8 mouse cellular contexts compared by ENCODE assay signal in genomic region chr4:46601258-46601843, GRCm38 (mm10). TPM values are rescaled to one million over a fixed set of nuclear protein-coding genes. Genes with fewer than 3 reads are reported as not detected.
DNase-seq lines count a peak whose midpoint lies in the region; ATAC-seq and TF ChIP-seq lines count a peak whose summit lies in the region.

No protein-coding gene starts in this region.

- no peaks in the 10 kb centered on the region for H3K36me3 ChIP-seq in heart, embryonic 12.5 days
- H3K36me3 ChIP-seq in ES-E14 (ENCODE audit: control insufficient read depth, insufficient read depth, low read length, poor library complexity, severe bottlenecking), result no peaks in the 10 kb centered on the region; the same call in 1 of the 2 replicates
- H3K36me3 ChIP-seq in limb, embryonic 14.5 days (ENCODE audit: control insufficient read depth, insufficient read depth, low read length), result no peaks in the 10 kb centered on the region

- under 1% methylated on average over 46 of the region's 52 CpGs for WGBS in heart, embryonic 12.5 days
- under 1% methylated on average over 37 of the region's 52 CpGs for WGBS in limb, embryonic 14.5 days

- H3K4me3 ChIP-seq in heart, embryonic 12.5 days, result peak overlapping the region; percentile 60
- H3K4me3 ChIP-seq in ES-E14 (ENCODE audit: insufficient read depth in 1 of 2, low read depth in 1 of 2, low read length in 2 of 2, poor library complexity in 1 of 2, severe bottlenecking in 1 of 2), result peak overlapping the region; percentile 66 to 83
- H3K4me3 ChIP-seq in limb, embryonic 14.5 days (replicated peaks; ENCODE audit: low read length), result peak overlapping the region; percentile 55

- no peak overlapping the region for H3K27ac ChIP-seq in heart, embryonic 12.5 days (ENCODE audit: poor library complexity, severe bottlenecking)
- no peak overlapping the region for H3K27ac ChIP-seq in ES-E14 (ENCODE audit: insufficient read depth, low read depth, low read length, poor library complexity, severe bottlenecking)
- no peak overlapping the region for H3K27ac ChIP-seq in limb, embryonic 14.5 days (replicated peaks; ENCODE audit: low read depth, low read length)

- H3K9ac ChIP-seq in heart, embryonic 12.5 days, result peak overlapping the region; percentile 72
- peak overlapping the region; percentile 76 for H3K9ac ChIP-seq in ES-E14 (ENCODE audit: insufficient read depth, low read depth, low read length, poor library complexity, severe bottlenecking)
- peak overlapping the region; percentile 49 for H3K9ac ChIP-seq in limb, embryonic 14.5 days (ENCODE audit: low read depth, low read length, severe bottlenecking)

- H3K27me3 ChIP-seq in heart, embryonic 12.5 days (replicated peaks), result peaks cover 93% of the 10 kb centered on the region
- H3K27me3 ChIP-seq in limb, embryonic 14.5 days (ENCODE audit: control insufficient read depth, insufficient read depth, low read length), result peaks cover 21% of the 10 kb centered on the region

- no peak for DNase-seq in heart, postnatal 36 days
- no peak for DNase-seq in ES-E14 (ENCODE audit: low read depth, low spot score)
- peak; percentile 72 for DNase-seq in cerebellum, adult 8-10 months
- DNase-seq in limb, embryonic 14.5 days (ENCODE audit: low spot score), result no peak
- peak; percentile 61 for DNase-seq in neural tube, embryonic 10.5 days (ENCODE audit: extremely low spot score, low spot score)
- no peak for DNase-seq in spleen, postnatal 14 days (ENCODE audit: low spot score in 2 of 2)

- peaks cover 10% of the 10 kb centered on the region; the same call in 1 of the 2 replicates for H3K4me1 ChIP-seq in heart, embryonic 12.5 days (replicated peaks)
- no peaks in the 10 kb centered on the region; a peak in 1 of 4 replicates for H3K4me1 ChIP-seq in ES-E14 (ENCODE audit: control insufficient read depth in 2 of 2, insufficient read depth in 2 of 2, low read length in 2 of 2, poor library complexity in 1 of 2)
- H3K4me1 ChIP-seq in limb, embryonic 14.5 days (ENCODE audit: control insufficient read depth, insufficient read depth, low read length), result no peaks in the 10 kb centered on the region; the same call in 1 of the 2 replicates

- in situ Hi-C loops in ES-E14 (cut with MboI; ENCODE audit: low sequenced_read_pairs in 2 of 2, unreplicated experiment in 2 of 2), result no loop called here

- no peak for TF ChIP-seq POLR2A in limb, embryonic 14.5 days (IDR thresholded peaks at IDR 0.05; ENCODE audit: borderline replicate concordance, extremely low read depth, insufficient read depth, insufficient read length)

- H3K9me3 ChIP-seq in heart, embryonic 12.5 days (replicated peaks), result no peaks in the 10 kb centered on the region
- H3K9me3 ChIP-seq in ES-E14 (ENCODE audit: control insufficient read depth, insufficient read depth, low read depth, low read length), result no peaks in the 10 kb centered on the region
- H3K9me3 ChIP-seq in limb, embryonic 14.5 days (ENCODE audit: control insufficient read depth, low read length), result no peaks in the 10 kb centered on the region

- intact Hi-C loops in heart, postnatal 36 days (cut with DNase I), result no loop called here

- peak; percentile 21; the same call in 1 of the 2 replicates for ATAC-seq in heart, embryonic 12.5 days (ENCODE audit: insufficient number of reproducible peaks, low FRiP score)
- ATAC-seq in granulocyte monocyte progenitor cell, adult 5-6 weeks (replicated peaks; ENCODE audit: poor library complexity, severe bottlenecking), result peak; percentile 5; the same call in 1 of the 2 replicates
- peak; percentile 16; the same call in 1 of the 2 replicates for ATAC-seq in limb, embryonic 14.5 days (ENCODE audit: low FRiP score, low read depth)

- peak overlapping the region; percentile 97 for H3K4me2 ChIP-seq in heart, embryonic 12.5 days
- peak overlapping the region; percentile 96 for H3K4me2 ChIP-seq in limb, embryonic 14.5 days (replicated peaks; ENCODE audit: low read depth, low read length, severe bottlenecking)

TF ChIP-seq in ES-E14, 5 proteins besides CTCF, POLR2A, EP300 and RAD21:
- TF ChIP-seq CHD2 (IDR thresholded peaks at IDR 0.05; ENCODE audit: low read depth, low read length) (no peak), HCFC1 (IDR thresholded peaks at IDR 0.05; ENCODE audit: borderline replicate concordance, insufficient read depth, low read length) (no peak), ZNF384 (IDR thresholded peaks at IDR 0.05; ENCODE audit: low read depth, low read length) (no peak), ZC3H11A (IDR thresholded peaks at IDR 0.05; ENCODE audit: borderline replicate concordance, low read depth, low read length) (no peak), MAFK (IDR thresholded peaks at IDR 0.05; ENCODE audit: insufficient read depth, low read depth, low read length) (no peak)

RNA-seq across cellular contexts. Expression of gene Coro2a, which starts 0.7 kb away (rescaled TPM):
- 0.15 and 0.34 TPM in 2 replicates for polyA plus RNA-seq in heart, embryonic 12.5 days (2016; fragmentation: Nextera tagmentation; extraction: Ambion mirVana)
- total RNA-seq in heart, postnatal 36 days (2021), result under 1 TPM; 0.28 to 0.46 TPM
- total RNA-seq in ES-E14 (2012; rRNA removed), result 1.6 and 2.5 TPM in 2 replicates
- total RNA-seq in granulocyte monocyte progenitor cell, adult 5-6 weeks (2014; fragmentation: Nextera tagmentation), result 73.0 and 78.4 TPM in 2 replicates
- 22.0 and 28.4 TPM in 2 replicates for total RNA-seq in granulocyte monocyte progenitor cell, adult 5-6 weeks (2017)
- polyA plus RNA-seq in limb, embryonic 14.5 days (2012; rRNA removed), result 3.2 and 3.6 TPM in 2 replicates
- 2.2 and 2.4 TPM in 2 replicates for polyA plus RNA-seq in limb, embryonic 14.5 days (2014; fragmentation: Nextera tagmentation; extraction: Ambion mirVana)

RNA-seq across cellular contexts. Expression of gene Tbc1d2, which starts 48.7 kb away (rescaled TPM):
- polyA plus RNA-seq in heart, embryonic 12.5 days (2016; fragmentation: Nextera tagmentation; extraction: Ambion mirVana), result 0.42 and 0.51 TPM in 2 replicates
- total RNA-seq in heart, postnatal 36 days (2021), result 1 to 10 TPM; 1.6 to 1.9 TPM
- 6.6 and 7.0 TPM in 2 replicates for total RNA-seq in ES-E14 (2012; rRNA removed)
- total RNA-seq in granulocyte monocyte progenitor cell, adult 5-6 weeks (2014; fragmentation: Nextera tagmentation), result 5.4 and 8.7 TPM in 2 replicates
- total RNA-seq in granulocyte monocyte progenitor cell, adult 5-6 weeks (2017), result 4.4 and 6.8 TPM in 2 replicates
- 2.1 and 2.3 TPM in 2 replicates for polyA plus RNA-seq in limb, embryonic 14.5 days (2012; rRNA removed)
- 1.5 and 1.9 TPM in 2 replicates for polyA plus RNA-seq in limb, embryonic 14.5 days (2014; fragmentation: Nextera tagmentation; extraction: Ambion mirVana)

Comparison
In these comparisons a context has a peak if more than half of its experiments do, and no peak if none do; other contexts are left out.
1. DNase-seq: peak in cerebellum, adult 8-10 months (single experiment) and neural tube, embryonic 10.5 days (single experiment); none in heart, postnatal 36 days (0 of 2), ES-E14 (single experiment), limb, embryonic 14.5 days (single experiment) and spleen, postnatal 14 days (0 of 2).
2. Peak in every context shown above with its lines, with median percentiles within 50 percentile points of each other: ATAC-seq, H3K4me3 ChIP-seq and H3K9ac ChIP-seq.